Mouse (Mus musculus) brain, embryonic 14.5 days (tissue): ENCODE data around the gene Kpna1.

Source experiments
- CTCF ChIP-seq: fragments of 200-500 bp; IDR thresholded peaks from 2 replicates; pipeline ENCODE4 v1.5.1; 2012; ENCODE audit warnings: inconsistent platforms, mild to moderate bottlenecking, moderate library complexity, borderline replicate concordance; ENCODE audit not compliant: insufficient read depth, insufficient read length; ENCODE audit errors: extremely low read depth
- POLR2A ChIP-seq: fragments of 200-500 bp; IDR thresholded peaks from 2 replicates; pipeline ENCODE4 v1.6.1; 2012; ENCODE audit warnings: mild to moderate bottlenecking, inconsistent platforms, borderline replicate concordance; ENCODE audit not compliant: poor library complexity, insufficient read depth, insufficient read length, severe bottlenecking; ENCODE audit errors: extremely low read depth

- TF ChIP-seq CTCF (no peak; the same call in 1 of the 2 replicates), POLR2A (no peak)
Observed at GRCm38 (mm10) chr16:35967319-35967718, 11.2 kb upstream of the Kpna1 start.
